ENCODE assay signal across 8 mouse cellular contexts in the genomic region with DNA sequence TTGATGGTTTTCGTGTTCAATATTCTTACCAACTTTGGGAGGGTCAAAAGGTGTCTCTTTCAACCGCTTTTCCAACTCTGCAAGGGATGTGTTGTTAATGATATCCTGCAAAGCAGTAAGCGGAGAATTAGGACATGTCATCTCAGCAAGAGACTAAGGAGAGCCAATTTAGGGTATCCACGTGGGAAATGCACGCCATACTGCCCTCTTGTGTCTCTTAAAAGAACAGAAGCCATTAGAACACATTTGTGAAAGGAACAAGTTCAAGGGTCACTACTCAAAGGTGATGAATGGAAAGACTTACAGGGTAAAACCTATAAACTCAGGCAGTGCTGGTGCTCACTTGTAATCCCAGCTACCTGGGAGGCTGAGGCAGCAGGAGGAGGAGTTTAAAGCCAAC. TPM values are rescaled to one million over a fixed set of nuclear protein-coding genes. Genes with fewer than 3 reads are reported as not detected.
DNase-seq lines count a peak whose midpoint lies in the region; ATAC-seq and TF ChIP-seq lines count a peak whose summit lies in the region.
"Had no signal": no experiment of that assay in that cellular context is flagged by ENCODE, and none has a peak within 500 bp of the region (broad histone marks: within the 10 kb centered on the region; RNA-seq: fewer than 3 reads in every experiment).

No protein-coding gene starts in this region.

- H3K4me2 ChIP-seq in kidney, embryonic 15.5 days: no peak overlapping the region
- no peak overlapping the region for H3K4me2 ChIP-seq in CH12.LX (ENCODE audit: insufficient read depth, low read depth, poor library complexity, severe bottlenecking)
- H3K4me2 ChIP-seq in embryonic facial prominence, embryonic 14.5 days (ENCODE audit: low read depth, low read length): no peak overlapping the region
- no peak overlapping the region for H3K4me2 ChIP-seq in intestine, embryonic 15.5 days (replicated peaks)

- H3K4me3 ChIP-seq in kidney, embryonic 15.5 days (replicated peaks): no peak overlapping the region
- H3K4me3 ChIP-seq in CH12.LX (replicated peaks in 1 of 3; ENCODE audit: low read depth in 2 of 3, low read length in 2 of 3, poor library complexity in 1 of 3): no peak overlapping the region
- H3K4me3 ChIP-seq in embryonic facial prominence, embryonic 14.5 days (ENCODE audit: low read depth, low read length): no peak overlapping the region
- no peak overlapping the region for H3K4me3 ChIP-seq in intestine, embryonic 15.5 days (replicated peaks)

- dilution Hi-C loops in CH12.LX (cut with MboI; ENCODE audit: extremely low pct_ligation_motif_present, extremely low pct_unique_long_range_greater_than_20kb, low sequenced_read_pairs): no loop called here

- TF ChIP-seq RAD21 in CH12.LX (IDR thresholded peaks at IDR 0.05; ENCODE audit: low read depth, low read length): peak; percentile 53

- H3K27me3 ChIP-seq in kidney, embryonic 15.5 days: no peaks in the 10 kb centered on the region
- no peaks in the 10 kb centered on the region for H3K27me3 ChIP-seq in CH12.LX (replicated peaks)
- no peaks in the 10 kb centered on the region for H3K27me3 ChIP-seq in embryonic facial prominence, embryonic 14.5 days (replicated peaks; ENCODE audit: control insufficient read depth, insufficient read depth, low read length)
- no peaks in the 10 kb centered on the region for H3K27me3 ChIP-seq in intestine, embryonic 15.5 days (replicated peaks)

- peaks cover 85% of the 10 kb centered on the region for H3K36me3 ChIP-seq in kidney, embryonic 15.5 days
- peaks cover 67 to 92% of the 10 kb centered on the region in 2 experiments for H3K36me3 ChIP-seq in CH12.LX (replicated peaks in 1 of 2; ENCODE audit: control insufficient read depth in 1 of 2, insufficient read depth in 1 of 2, low read length in 1 of 2)
- peaks cover 65% of the 10 kb centered on the region for H3K36me3 ChIP-seq in embryonic facial prominence, embryonic 14.5 days (ENCODE audit: control insufficient read depth, insufficient read depth, low read length)
- H3K36me3 ChIP-seq in intestine, embryonic 15.5 days: 0 out of 2 replicates have a peak, but pooled peaks cover 3% of the 10 kb centered on the region

- peak; percentile 11 for DNase-seq in kidney, adult 9 months
- DNase-seq in CH12.LX (ENCODE audit: extremely low read depth) (no peak), MEL-GATA-1-ER (ENCODE audit: extremely low read depth, low read depth) (peak; percentile 9)
- peak; percentile 22 for DNase-seq in embryonic facial prominence, embryonic 14.5 days (ENCODE audit: low spot score)
- DNase-seq in urinary bladder, postnatal 14 days (ENCODE audit: low spot score): no peak
- DNase-seq: spleen, adult 18-20 months had no signal

- no peak for TF ChIP-seq EP300 in CH12.LX (IDR thresholded peaks at IDR 0.05; ENCODE audit: low read length)

- H3K27ac ChIP-seq in kidney, embryonic 15.5 days: no peak overlapping the region
- H3K27ac ChIP-seq in CH12.LX (ENCODE audit: insufficient read depth, low read depth): no peak overlapping the region
- H3K27ac ChIP-seq in embryonic facial prominence, embryonic 14.5 days (replicated peaks; ENCODE audit: low read depth, low read length): no peak overlapping the region
- no peak overlapping the region for H3K27ac ChIP-seq in intestine, embryonic 15.5 days

- TF ChIP-seq POLR2A in CH12.LX (IDR thresholded peaks at IDR 0.05; ENCODE audit: low read depth, low read length): no peak

- 55% methylated on average over 5 of the region's 5 CpGs for WGBS in kidney, embryonic 15.5 days
- 52% methylated on average over 5 of the region's 5 CpGs for WGBS in embryonic facial prominence, embryonic 14.5 days
- WGBS in intestine, embryonic 15.5 days: 52% methylated on average over 5 of the region's 5 CpGs

- ATAC-seq in kidney, embryonic 15.5 days (replicated peaks; ENCODE audit: low FRiP score): no peak
- no peak for ATAC-seq in embryonic facial prominence, embryonic 14.5 days (ENCODE audit: low read depth)
- no peak for ATAC-seq in intestine, embryonic 15.5 days

- in situ Hi-C loops in CH12.LX (cut with MboI; ENCODE audit: low pct_ligation_motif_present, low pct_unique_long_range_greater_than_20kb, low sequenced_read_pairs): no loop called here

- peak; percentile 44 to 70; a peak in 3 of 4 replicates for TF ChIP-seq CTCF in CH12.LX (conservative IDR thresholded peaks at IDR 0.05 in 1 of 2, IDR thresholded peaks at IDR 0.05 in 1 of 2; ENCODE audit: low read depth in 2 of 2, low read length in 2 of 2)

- H3K9me3 ChIP-seq in kidney, embryonic 15.5 days (replicated peaks): no peaks in the 10 kb centered on the region
- peaks cover 8% of the 10 kb centered on the region for H3K9me3 ChIP-seq in CH12.LX (replicated peaks; ENCODE audit: low read length)
- 0 out of 2 replicates have a peak, but pooled peaks cover 3% of the 10 kb centered on the region for H3K9me3 ChIP-seq in embryonic facial prominence, embryonic 14.5 days (ENCODE audit: control insufficient read depth, low read length)
- no peaks in the 10 kb centered on the region for H3K9me3 ChIP-seq in intestine, embryonic 15.5 days

- no peaks in the 10 kb centered on the region for H3K4me1 ChIP-seq in kidney, embryonic 15.5 days
- peaks cover 0 to 20% of the 10 kb centered on the region in 2 experiments; a peak in 2 of 4 replicates for H3K4me1 ChIP-seq in CH12.LX (ENCODE audit: control insufficient read depth in 1 of 2, insufficient read depth in 2 of 2)
- no peaks in the 10 kb centered on the region for H3K4me1 ChIP-seq in embryonic facial prominence, embryonic 14.5 days (ENCODE audit: control insufficient read depth, insufficient read depth, low read length)
- H3K4me1 ChIP-seq in intestine, embryonic 15.5 days (replicated peaks): no peaks in the 10 kb centered on the region

- no peaks in the 10 kb centered on the region for H3K79me2 ChIP-seq in CH12.LX (replicated peaks; ENCODE audit: control insufficient read depth, extremely low read depth, insufficient read depth, poor library complexity, severe bottlenecking)

- H3K9ac ChIP-seq in kidney, embryonic 15.5 days: no peak overlapping the region
- H3K9ac ChIP-seq in CH12.LX (ENCODE audit: insufficient read depth, low read depth): no peak overlapping the region
- H3K9ac ChIP-seq in embryonic facial prominence, embryonic 14.5 days (ENCODE audit: low read depth, low read length): no peak overlapping the region
- H3K9ac ChIP-seq in intestine, embryonic 15.5 days: no peak overlapping the region

TF ChIP-seq in CH12.LX, 34 proteins besides CTCF, POLR2A, EP300 and RAD21:
- TF ChIP-seq MYC (IDR thresholded peaks at IDR 0.05; ENCODE audit: low read depth, low read length) (peak; percentile 90), CHD1 (IDR thresholded peaks at IDR 0.05; ENCODE audit: low read depth, low read length) (no peak), BHLHE40 (IDR thresholded peaks at IDR 0.05; ENCODE audit: low read depth, low read length) (no peak), SMC3 (IDR thresholded peaks at IDR 0.05; ENCODE audit: low read depth, low read length) (peak; percentile 50), JUN (IDR thresholded peaks at IDR 0.05; ENCODE audit: insufficient read depth, low read depth, low read length) (no peak), ZC3H11A (IDR thresholded peaks at IDR 0.05; ENCODE audit: low read depth, low read length) (no peak), JUND (conservative IDR thresholded peaks at IDR 0.05; ENCODE audit: low read depth, low read length) (no peak), RCOR1 (conservative IDR thresholded peaks at IDR 0.05; ENCODE audit: low read depth, low read length) (no peak), GABPA (IDR thresholded peaks at IDR 0.05; ENCODE audit: insufficient replicate concordance, low read depth, low read length) (no peak), TBP (conservative IDR thresholded peaks at IDR 0.05; ENCODE audit: low read depth, low read length) (no peak), MAX (IDR thresholded peaks at IDR 0.05; ENCODE audit: low read length) (peak; percentile 59), NRF1 (IDR thresholded peaks at IDR 0.05; ENCODE audit: low read depth, low read length) (no peak)

RNA-seq across cellular contexts. Expression of a gene that starts 39.6 kb away (rescaled TPM):
- 44.9 and 46.4 TPM in 2 replicates for polyA plus RNA-seq in kidney, embryonic 15.5 days (2015; fragmentation: Nextera tagmentation; extraction: Ambion mirVana)
- total RNA-seq in CH12.LX (2012; rRNA removed) (56.9 and 62.6 TPM in 2 replicates), CH12.LX (2014; rRNA removed) (43.1 and 48.7 TPM in 2 replicates)
- polyA plus RNA-seq in CH12.LX (2012; ENCODE audit: insufficient read length, low read depth): 88.6 and 90.5 TPM in 2 replicates
- 32.1 and 41.3 TPM in 2 replicates for polyA plus RNA-seq in embryonic facial prominence, embryonic 14.5 days (2014; fragmentation: Nextera tagmentation; extraction: Ambion mirVana)
- polyA plus RNA-seq in intestine, embryonic 15.5 days (2015; fragmentation: Nextera tagmentation; extraction: Ambion mirVana): 38.6 and 38.7 TPM in 2 replicates

RNA-seq across cellular contexts. Expression of a gene that starts 43.3 kb away (rescaled TPM):
- polyA plus RNA-seq in kidney, embryonic 15.5 days (2015; fragmentation: Nextera tagmentation; extraction: Ambion mirVana): 48.7 and 50.9 TPM in 2 replicates
- total RNA-seq in CH12.LX (2012; rRNA removed) (44.4 and 44.9 TPM in 2 replicates), CH12.LX (2014; rRNA removed) (41.0 and 43.9 TPM in 2 replicates)
- 42.6 and 43.1 TPM in 2 replicates for polyA plus RNA-seq in CH12.LX (2012; ENCODE audit: insufficient read length, low read depth)
- polyA plus RNA-seq in embryonic facial prominence, embryonic 14.5 days (2014; fragmentation: Nextera tagmentation; extraction: Ambion mirVana): 46.5 and 51.9 TPM in 2 replicates
- 38.1 and 38.7 TPM in 2 replicates for polyA plus RNA-seq in intestine, embryonic 15.5 days (2015; fragmentation: Nextera tagmentation; extraction: Ambion mirVana)

RNA-seq across cellular contexts. Expression of a gene that starts 43.4 kb away (rescaled TPM):
- polyA plus RNA-seq in kidney, embryonic 15.5 days (2015; fragmentation: Nextera tagmentation; extraction: Ambion mirVana): 6.3 and 6.4 TPM in 2 replicates
- total RNA-seq in CH12.LX (2012; rRNA removed) (5.6 and 9.0 TPM in 2 replicates), CH12.LX (2014; rRNA removed) (24.2 and 25.4 TPM in 2 replicates)
- 10.8 TPM in 2 replicates for polyA plus RNA-seq in CH12.LX (2012; ENCODE audit: insufficient read length, low read depth)
- polyA plus RNA-seq in embryonic facial prominence, embryonic 14.5 days (2014; fragmentation: Nextera tagmentation; extraction: Ambion mirVana): 4.9 and 5.4 TPM in 2 replicates
- 3.7 and 4.7 TPM in 2 replicates for polyA plus RNA-seq in intestine, embryonic 15.5 days (2015; fragmentation: Nextera tagmentation; extraction: Ambion mirVana)

Comparison
In these comparisons a context has a peak if more than half of its experiments do, and no peak if none do; other contexts are left out.
1. DNase-seq: peak in kidney, adult 9 months (single experiment), MEL-GATA-1-ER (single experiment) and embryonic facial prominence, embryonic 14.5 days (single experiment); none in CH12.LX (single experiment) and urinary bladder, postnatal 14 days (single experiment).